Mouse (Mus musculus): ENCODE data around the gene Gm20661. TPM values are rescaled to one million over a fixed set of nuclear protein-coding genes. Genes with fewer than 3 reads are reported as not detected.

The Gm20661 gene
- total and polyA plus RNA-seq, 3 experiments, result 0.35 to 0.85 TPM; not detected in 1

DNA sequence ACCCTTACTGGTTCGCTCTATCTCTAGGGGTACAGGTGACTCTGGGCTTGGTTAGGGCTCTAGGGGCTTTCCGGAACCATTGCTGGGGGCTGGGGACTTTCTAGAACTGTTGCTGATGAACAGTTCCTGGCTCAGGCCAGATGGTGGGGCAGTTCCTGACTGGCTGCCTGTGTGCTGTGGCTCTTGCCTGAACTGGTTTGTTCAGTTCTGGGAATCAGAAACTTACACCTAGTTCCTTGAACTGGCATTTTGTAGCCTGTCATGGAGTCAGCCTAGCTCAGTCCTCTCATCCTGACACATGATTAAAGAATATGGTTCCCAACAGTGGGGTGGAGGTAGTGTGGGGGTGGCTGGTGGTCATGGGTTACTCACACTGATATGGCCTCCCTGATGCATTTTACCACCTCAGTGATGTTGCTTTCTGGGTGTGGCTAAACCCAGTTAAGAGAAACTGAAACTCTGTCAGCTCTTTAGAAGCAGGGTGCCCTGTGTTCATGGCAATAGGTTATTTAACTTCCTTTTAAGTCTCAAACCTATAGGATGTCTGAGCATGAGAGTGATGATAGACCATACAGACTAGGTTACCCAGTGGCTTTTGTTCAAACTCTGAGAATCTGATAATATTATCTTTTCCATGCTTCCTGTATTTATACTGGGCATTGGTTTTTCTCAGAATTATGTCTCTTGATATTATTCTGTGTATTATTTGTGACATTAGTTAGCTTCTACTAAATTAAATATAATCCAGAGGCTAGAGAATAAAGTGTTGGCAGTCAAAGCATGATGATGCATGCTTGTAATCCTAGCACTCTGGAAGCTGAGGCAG is 52.7 kb downstream of the Gm20661 start:
- TF ChIP-seq CTCF (IDR thresholded peaks at IDR 0.05 in 2 of 3, conservative IDR thresholded peaks at IDR 0.05 in 1 of 3; ENCODE audit: control insufficient read depth in 1 of 3, insufficient read depth in 1 of 3, low read depth in 2 of 3, low read length in 3 of 3, poor library complexity in 1 of 3, severe bottlenecking in 1 of 3), result peak in 2 of 3 experiments; percentile 32; a peak in 3 of 6 replicates
- TF ChIP-seq MAZ (IDR thresholded peaks at IDR 0.05; ENCODE audit: low read depth, low read length), result no peak
- no peak for TF ChIP-seq CHD1 (IDR thresholded peaks at IDR 0.05; ENCODE audit: low read depth, low read length)
- TF ChIP-seq ELF1 (IDR thresholded peaks at IDR 0.05; ENCODE audit: low read depth, low read length), result no peak
- 0 out of 2 replicates have a peak, but pooled peaks have one; percentile 10 for TF ChIP-seq SIN3A (IDR thresholded peaks at IDR 0.05; ENCODE audit: low read length)
- TF ChIP-seq MEF2A (IDR thresholded peaks at IDR 0.05; ENCODE audit: extremely low read depth, insufficient replicate concordance, low read depth, low read length, poor library complexity, severe bottlenecking), result no peak
- no peak for TF ChIP-seq POLR2AphosphoS5 (IDR thresholded peaks at IDR 0.05; ENCODE audit: borderline replicate concordance, low read depth, low read length)
- no peak for TF ChIP-seq ZMIZ1 (IDR thresholded peaks at IDR 0.05; ENCODE audit: low read depth, low read length)
- no peak for TF ChIP-seq MXI1 (IDR thresholded peaks at IDR 0.05; ENCODE audit: low read depth, low read length)
- 0 out of 2 replicates have a peak, but pooled peaks have one; percentile 11 for TF ChIP-seq TBP (IDR thresholded peaks at IDR 0.05; ENCODE audit: low read depth, low read length)
- TF ChIP-seq UBTF (IDR thresholded peaks at IDR 0.05; ENCODE audit: borderline replicate concordance, insufficient read depth, low read depth, low read length), result no peak
- TF ChIP-seq EP300 (IDR thresholded peaks at IDR 0.05; ENCODE audit: low read depth in 1 of 2, low read length in 2 of 2), result peak in 1 of 2 experiments; percentile 54; a peak in 3 of 4 replicates
- TF ChIP-seq MAFK (IDR thresholded peaks at IDR 0.05; ENCODE audit: borderline replicate concordance, low read depth, low read length), result no peak
- no peak for TF ChIP-seq POLR2AphosphoS2 (IDR thresholded peaks at IDR 0.05; ENCODE audit: low read length)
- TF ChIP-seq ETS1 (IDR thresholded peaks at IDR 0.05; ENCODE audit: low read depth, low read length), result peak; percentile 14; the same call in 1 of the 2 replicates
- TF ChIP-seq MAX (IDR thresholded peaks at IDR 0.05; ENCODE audit: low read length), result no peak
- no peak for TF ChIP-seq NELFE (IDR thresholded peaks at IDR 0.05; ENCODE audit: low read depth, low read length)
- no peak; the same call in 1 of the 2 replicates for TF ChIP-seq TAL1 (IDR thresholded peaks at IDR 0.05; ENCODE audit: low read length)
- no peak for TF ChIP-seq KAT2A (conservative IDR thresholded peaks at IDR 0.05; ENCODE audit: low read depth, low read length)
- TF ChIP-seq GATA1 (IDR thresholded peaks at IDR 0.05; ENCODE audit: low read depth, low read length), result peak; percentile 58; the same call in 1 of the 2 replicates
- TF ChIP-seq USF1 (IDR thresholded peaks at IDR 0.05; ENCODE audit: low read depth, low read length), result no peak
- no peak for TF ChIP-seq NRF1 (IDR thresholded peaks at IDR 0.05; ENCODE audit: insufficient read depth, low read depth, low read length, poor library complexity, severe bottlenecking)
- TF ChIP-seq RCOR1 (IDR thresholded peaks at IDR 0.05; ENCODE audit: low read depth, low read length), result no peak
- TF ChIP-seq E2F4 (IDR thresholded peaks at IDR 0.05; ENCODE audit: borderline replicate concordance, low read depth, low read length), result no peak
- no peak for TF ChIP-seq SMC3 (IDR thresholded peaks at IDR 0.05; ENCODE audit: low read depth, low read length)
- TF ChIP-seq MYC (IDR thresholded peaks at IDR 0.05; ENCODE audit: low read depth, low read length), result no peak
- Histone ChIP-seq H3K4me1 (ENCODE audit: control insufficient read depth in 1 of 2, insufficient read depth in 2 of 2, low read length in 2 of 2) (peaks cover 5 to 21% of the 10 kb centered on the region in 2 experiments), H3K4me3 (ENCODE audit: control insufficient read depth in 1 of 2, insufficient read depth in 1 of 2, low read depth in 2 of 2, low read length in 2 of 2) (no peak overlapping the region), H3K36me3 (ENCODE audit: control insufficient read depth in 1 of 2, insufficient read depth in 2 of 2, low read length in 2 of 2) (peaks cover 17 to 22% of the 10 kb centered on the region in 2 experiments), H3K27me3 (ENCODE audit: control insufficient read depth in 1 of 2, insufficient read depth in 2 of 2, low read length in 2 of 2) (no peaks in the 10 kb centered on the region), H3K79me2 (ENCODE audit: control insufficient read depth, insufficient read depth, low read length, poor library complexity) (no peaks in the 10 kb centered on the region), H3K27ac (ENCODE audit: control insufficient read depth, low read depth, low read length) (peak overlapping the region; percentile 88), H3K9ac (ENCODE audit: control insufficient read depth, low read depth, low read length, poor library complexity, severe bottlenecking) (peak overlapping the region; percentile 21), H3K9me3 (replicated peaks; ENCODE audit: insufficient read depth, low read length) (no peaks in the 10 kb centered on the region)
- DNase-seq (ENCODE audit: low read depth, low spot score), result peak; percentile 66

Data from MEL (cell line).